Mouse (Mus musculus) thymus, postnatal 36 days (tissue): ENCODE data around the gene Gm15737.

Source experiments
- DNase-seq, 2 experiments: peaks; one replicate each; pipeline ENCODE4 v3.0.0; 2022; ENCODE audit warnings: mixed read lengths in 2 of 2

Gm15737 gene

DNA sequence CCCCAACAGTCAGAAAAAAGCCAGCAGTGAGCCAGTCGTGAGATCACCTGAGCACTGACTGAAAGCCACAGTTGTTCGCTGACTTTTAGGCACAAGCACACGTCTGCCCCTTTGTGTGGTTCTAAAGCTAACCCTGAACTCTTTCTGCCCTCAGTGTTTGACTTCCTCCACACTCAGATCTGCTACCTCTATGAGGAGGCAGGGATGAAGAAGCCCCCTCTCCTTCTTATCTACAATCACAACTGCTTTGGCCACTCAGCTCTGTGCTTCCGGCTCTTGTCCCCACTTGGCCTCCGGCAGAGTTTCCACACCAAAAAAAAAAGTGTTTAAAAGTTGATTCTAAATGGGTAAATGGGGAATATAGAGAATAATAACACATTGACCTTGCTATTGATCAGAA, 7.0 kb downstream of the Gm15737 start:
- no peak for DNase-seq

- DNase-seq = no peak
Measured at GRCm38 (mm10) chr6:92877236-92877635, 8.1 kb downstream of the Gm15737 start.

DNA sequence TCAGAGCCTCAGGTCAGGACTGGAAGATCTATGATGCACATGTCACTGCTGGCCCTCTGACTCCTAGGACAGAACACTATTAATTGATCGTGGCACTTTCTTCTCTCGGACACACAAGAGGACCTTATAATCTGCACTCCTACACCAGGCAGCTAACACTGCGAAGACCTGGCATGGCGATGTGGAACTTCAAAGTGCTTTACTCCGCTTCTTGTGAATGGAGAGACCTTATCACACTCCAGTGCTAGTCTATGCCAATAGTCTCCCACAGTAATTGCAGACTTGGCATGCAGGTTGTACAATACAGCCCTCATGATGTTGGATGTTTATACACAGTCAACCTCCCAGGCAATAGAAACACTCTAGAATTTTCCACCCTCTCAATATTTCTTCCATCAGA, 9.6 kb downstream of the Gm15737 start:
- DNase-seq = no peak

GRCm38 (mm10) chr6:92879700-92880265, 10.6 kb downstream of the Gm15737 start:
- no peak for DNase-seq

DNA sequence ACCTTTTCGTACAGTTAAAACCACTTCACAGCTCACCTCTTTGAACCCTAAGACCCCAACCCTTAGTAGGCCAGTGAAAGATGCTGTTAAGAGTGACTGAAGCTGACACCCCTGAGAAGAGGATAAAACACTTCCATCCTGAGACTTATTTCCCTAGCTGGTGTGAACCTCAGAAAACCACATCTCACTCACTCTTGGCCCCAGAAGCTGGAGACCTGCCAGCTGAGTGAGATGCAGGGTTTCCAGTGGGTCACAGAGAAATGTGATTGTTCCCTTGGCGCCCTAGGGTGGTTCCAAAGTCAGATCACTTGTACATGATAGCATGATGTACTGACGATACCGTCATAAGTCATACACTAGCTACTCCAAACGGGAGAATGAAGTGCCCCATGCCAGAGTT, 13.3 kb downstream of the Gm15737 start:
- DNase-seq = no peak

DNA sequence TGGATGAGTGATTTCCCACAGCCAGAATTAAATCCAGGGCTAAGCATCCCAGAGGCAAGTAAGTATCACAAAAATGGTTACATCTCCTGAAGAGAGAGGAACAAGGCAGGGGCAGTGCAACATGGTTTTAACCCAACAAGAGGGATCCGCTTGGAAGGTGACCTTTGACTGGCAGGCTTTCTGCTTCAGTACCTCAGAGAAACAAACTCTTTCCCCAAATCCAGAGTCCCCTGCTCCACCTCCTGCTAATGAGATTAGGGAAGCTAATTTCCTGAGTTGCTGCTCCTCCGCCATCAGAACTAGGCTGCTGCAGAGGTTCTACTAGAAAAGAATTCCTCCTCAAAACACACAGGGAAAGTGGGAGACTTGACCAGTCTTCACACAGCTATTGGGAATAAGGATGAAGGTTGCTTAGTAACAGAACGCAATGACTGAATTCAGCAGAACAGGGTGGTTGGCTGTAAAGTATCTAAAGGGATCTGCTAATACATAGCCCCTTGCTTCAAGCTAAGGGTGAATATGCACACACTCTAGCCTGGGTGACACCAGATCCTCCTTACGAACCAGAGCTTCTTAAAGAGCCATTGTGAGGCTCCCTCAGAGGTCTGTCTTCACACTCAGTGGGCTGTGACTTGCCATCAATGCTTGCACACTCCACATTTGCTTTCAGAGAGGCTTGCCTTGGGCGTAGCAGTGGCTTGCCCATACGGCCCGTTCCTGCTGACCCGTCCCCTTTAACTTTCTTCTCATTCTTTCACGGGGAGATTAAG, 14.2 kb downstream of the Gm15737 start:
- DNase-seq = no peak

DNA sequence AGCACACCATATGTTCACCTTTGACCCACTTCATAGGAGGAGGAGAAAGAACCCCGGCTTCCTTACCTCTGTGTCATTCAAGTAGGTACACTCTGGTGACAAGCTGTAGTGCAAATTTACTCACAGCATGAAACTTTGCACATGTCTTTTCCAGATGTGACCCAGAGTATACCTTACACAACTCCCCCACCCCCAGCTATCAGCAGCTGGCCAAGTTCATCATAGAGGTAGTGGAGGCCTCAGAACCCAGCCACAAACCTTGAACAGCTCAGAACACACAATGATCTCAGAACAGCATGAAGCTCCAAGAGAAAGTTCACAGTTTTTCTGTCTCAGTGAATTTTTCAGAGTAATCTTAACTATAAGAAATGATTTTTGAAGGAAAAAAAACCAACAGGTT, 22.4 kb downstream of the Gm15737 start:
- no peak for DNase-seq

DNA sequence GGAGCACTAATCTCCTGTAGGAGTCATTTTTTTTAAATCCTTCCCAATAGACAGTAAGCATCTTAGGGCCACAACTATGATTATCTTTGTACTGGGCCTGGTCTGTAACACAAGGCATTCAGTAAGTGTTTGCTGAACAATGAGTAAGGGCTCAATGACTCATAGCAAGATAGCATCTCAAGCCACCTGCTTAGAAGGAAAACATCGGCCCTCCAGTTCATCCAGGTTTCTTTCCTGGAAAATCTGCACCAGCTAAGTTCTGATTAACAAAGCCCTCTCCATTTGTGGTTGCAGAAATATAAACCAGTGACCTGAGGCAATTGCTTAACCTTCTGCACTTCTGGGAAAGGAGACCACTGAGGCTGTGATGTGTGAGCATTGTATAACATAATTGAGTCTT, 34.9 kb downstream of the Gm15737 start:
- no peak for DNase-seq

- DNase-seq = no peak
Measured at GRCm38 (mm10) chr6:92904491-92904890, 35.3 kb downstream of the Gm15737 start.

DNA sequence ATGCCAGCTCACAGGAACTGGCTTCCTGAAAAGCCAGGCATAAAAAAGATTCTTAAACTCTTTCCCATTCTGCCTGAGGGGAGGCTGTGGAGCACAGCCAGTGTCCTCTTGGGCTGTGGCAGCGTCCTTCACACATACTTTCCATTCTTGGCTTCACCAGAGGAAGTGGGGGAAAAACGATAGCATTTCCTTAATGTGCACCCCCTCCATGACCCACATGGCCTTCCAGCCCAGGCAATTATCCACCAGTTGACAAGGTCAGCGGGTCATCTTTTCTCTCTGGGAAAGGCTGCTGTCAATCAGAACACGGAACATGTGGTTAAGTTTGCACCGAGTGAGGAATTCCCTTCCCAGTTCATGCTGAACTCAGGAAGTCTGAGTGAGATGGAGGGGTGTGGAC, 36.8 kb downstream of the Gm15737 start:
- no peak for DNase-seq

- no peak for DNase-seq
Measured at GRCm38 (mm10) chr6:92909361-92909760, 40.2 kb downstream of the Gm15737 start.

GRCm38 (mm10) chr6:92910611-92911010, 41.5 kb downstream of the Gm15737 start:
- no peak for DNase-seq

DNA sequence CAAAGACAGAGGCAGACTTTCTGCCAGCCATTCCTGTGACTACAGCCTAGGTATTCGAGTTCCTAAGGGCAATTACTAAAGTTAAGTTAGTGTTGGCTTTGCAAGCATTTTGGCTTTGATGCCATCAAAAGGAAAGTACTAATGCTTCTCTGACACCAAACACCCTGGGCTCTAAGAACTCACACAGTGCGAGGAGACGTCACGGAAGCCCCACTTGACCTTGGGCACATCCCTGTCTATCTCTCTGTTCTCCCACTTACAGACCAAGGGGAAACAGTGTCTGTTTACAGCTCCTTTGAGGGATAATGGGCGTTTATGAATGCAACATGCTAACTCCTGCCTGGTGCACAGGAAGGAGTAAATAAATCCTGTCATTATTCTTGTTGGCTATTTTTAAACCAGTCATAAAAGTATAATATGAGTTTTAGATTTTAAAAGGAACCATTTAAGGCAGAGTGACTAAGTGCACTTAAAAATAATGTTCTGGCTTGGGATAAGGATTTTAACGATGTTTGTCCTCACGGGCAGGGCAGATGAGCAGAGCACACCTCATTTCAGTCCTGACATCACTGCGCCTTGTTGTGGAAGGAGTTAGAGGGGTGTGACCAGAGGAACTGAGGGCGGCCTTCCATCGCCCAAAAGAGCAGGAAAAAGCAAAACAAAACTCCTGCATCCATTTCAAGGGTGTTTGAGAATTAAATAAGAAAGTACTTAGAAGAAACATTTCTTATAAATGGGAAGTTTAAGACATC, 52.0 kb downstream of the Gm15737 start:
- no peak for DNase-seq

DNA sequence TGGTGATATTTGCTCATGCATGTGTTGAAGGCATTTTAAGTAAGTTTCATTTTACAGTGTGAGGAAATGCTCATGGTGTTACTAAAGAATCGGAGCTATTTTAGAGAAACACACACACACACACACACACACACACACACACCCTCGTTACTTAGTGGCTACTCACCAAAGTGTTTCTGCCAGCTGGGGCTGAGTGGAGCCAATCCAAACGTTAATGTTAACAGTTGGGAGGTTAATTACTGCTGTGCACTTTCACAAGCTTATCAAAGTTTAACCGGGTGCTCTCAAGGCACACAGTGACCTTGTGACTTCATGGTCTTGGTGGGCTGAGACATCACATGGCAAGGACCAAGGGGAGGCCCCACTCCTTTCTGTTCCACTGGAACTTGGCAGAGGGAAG, 52.7 kb downstream of the Gm15737 start:
- DNase-seq = no peak

- no peak for DNase-seq
Measured at GRCm38 (mm10) chr6:92924536-92924935, 55.4 kb downstream of the Gm15737 start.

- no peak for DNase-seq
Measured at GRCm38 (mm10) chr6:92928261-92928660, 59.1 kb downstream of the Gm15737 start.
